Mouse (Mus musculus): Measurements from ENCODE around the gene Fbxo47. TPM values are rescaled to one million over a fixed set of nuclear protein-coding genes. Genes with fewer than 3 reads are reported as not detected.

The Fbxo47 gene
- polyA plus RNA-seq, 1 experiment from 2014 or later = 0.29 TPM

GRCm38 (mm10) chr11:97826414-97826813 is 57.5 kb downstream of the Fbxo47 start:
- Histone ChIP-seq H3K4me3 (ENCODE audit: low read depth, low read length) (no peak overlapping the region), H3K9me3 (ENCODE audit: control insufficient read depth, low read length) (no peaks in the 10 kb centered on the region), H3K27me3 (ENCODE audit: control insufficient read depth, insufficient read depth, low read length) (no peaks in the 10 kb centered on the region), H3K9ac (ENCODE audit: low read length) (no peak overlapping the region), H3K27ac (replicated peaks) (peak overlapping the region; percentile 61; the same call in 1 of the 2 replicates), H3K4me2 (replicated peaks; ENCODE audit: low read depth) (no peak overlapping the region), H3K4me1 (replicated peaks; ENCODE audit: control insufficient read depth, insufficient read depth) (no peaks in the 10 kb centered on the region), H3K36me3 (ENCODE audit: control insufficient read depth, insufficient read depth, low read length) (peaks cover 17% of the 10 kb centered on the region)
- ATAC-seq (ENCODE audit: low FRiP score, low TSS enrichment) (no peak), DNase-seq (ENCODE audit: low spot score) (no peak)
- no peak for TF ChIP-seq CTCF (IDR thresholded peaks at IDR 0.05; ENCODE audit: low read depth)
- no peak for TF ChIP-seq EP300 (optimal IDR thresholded peaks at IDR 0.05)
- WGBS = 48% methylated on average over 7 of the region's 7 CpGs

DNA sequence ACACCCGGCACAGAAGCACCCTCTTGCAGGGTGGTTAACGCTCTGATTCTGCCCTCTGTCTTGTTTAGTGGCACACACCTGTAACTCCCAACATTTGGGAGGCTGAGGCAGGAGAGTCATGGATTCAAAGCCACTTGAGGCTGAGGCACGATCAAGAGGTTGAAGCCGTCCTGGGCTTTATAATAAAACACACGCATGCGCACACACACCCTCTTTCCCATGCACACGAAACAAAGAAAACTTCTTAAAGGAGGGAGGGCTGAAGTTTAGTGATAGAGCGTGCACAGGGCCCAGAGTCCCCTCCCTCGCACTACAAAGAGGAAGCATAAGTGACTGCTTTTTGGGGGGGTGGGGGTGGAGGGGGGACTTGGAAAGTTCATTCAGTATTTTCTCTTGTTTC is 58.0 kb downstream of the Fbxo47 start:
- Histone ChIP-seq H3K27me3 (ENCODE audit: control insufficient read depth, insufficient read depth, low read length) (no peaks in the 10 kb centered on the region), H3K36me3 (ENCODE audit: control insufficient read depth, insufficient read depth, low read length) (peaks cover 19% of the 10 kb centered on the region), H3K27ac (replicated peaks) (peak overlapping the region; percentile 61; the same call in 1 of the 2 replicates), H3K4me2 (replicated peaks; ENCODE audit: low read depth) (no peak overlapping the region), H3K9me3 (ENCODE audit: control insufficient read depth, low read length) (no peaks in the 10 kb centered on the region), H3K4me1 (replicated peaks; ENCODE audit: control insufficient read depth, insufficient read depth) (no peaks in the 10 kb centered on the region), H3K4me3 (ENCODE audit: low read depth, low read length) (no peak overlapping the region), H3K9ac (ENCODE audit: low read length) (no peak overlapping the region)
- ATAC-seq (ENCODE audit: low FRiP score, low TSS enrichment) (no peak), DNase-seq (ENCODE audit: low spot score) (no peak)
- WGBS = 59% methylated on average over 9 of the region's 9 CpGs
- TF ChIP-seq EP300 (optimal IDR thresholded peaks at IDR 0.05) (no peak), CTCF (IDR thresholded peaks at IDR 0.05; ENCODE audit: low read depth) (no peak)

GRCm38 (mm10) chr11:97825295-97825694 is 58.7 kb downstream of the Fbxo47 start:
- Histone ChIP-seq H3K36me3 (ENCODE audit: control insufficient read depth, insufficient read depth, low read length) (peaks cover 19% of the 10 kb centered on the region), H3K9ac (ENCODE audit: low read length) (no peak overlapping the region), H3K4me3 (ENCODE audit: low read depth, low read length) (no peak overlapping the region), H3K4me1 (replicated peaks; ENCODE audit: control insufficient read depth, insufficient read depth) (no peaks in the 10 kb centered on the region), H3K27me3 (ENCODE audit: control insufficient read depth, insufficient read depth, low read length) (no peaks in the 10 kb centered on the region), H3K4me2 (replicated peaks; ENCODE audit: low read depth) (no peak overlapping the region), H3K9me3 (ENCODE audit: control insufficient read depth, low read length) (no peaks in the 10 kb centered on the region), H3K27ac (replicated peaks) (no peak overlapping the region)
- WGBS = 80% methylated on average over 10 of the region's 10 CpGs
- ATAC-seq (ENCODE audit: low FRiP score, low TSS enrichment) (no peak), DNase-seq (ENCODE audit: low spot score) (no peak)
- TF ChIP-seq EP300 (optimal IDR thresholded peaks at IDR 0.05) (no peak), CTCF (IDR thresholded peaks at IDR 0.05; ENCODE audit: low read depth) (no peak)

- Histone ChIP-seq H3K4me3 (ENCODE audit: low read depth, low read length) (no peak overlapping the region), H3K27ac (replicated peaks) (no peak overlapping the region), H3K27me3 (ENCODE audit: control insufficient read depth, insufficient read depth, low read length) (no peaks in the 10 kb centered on the region), H3K36me3 (ENCODE audit: control insufficient read depth, insufficient read depth, low read length) (peaks cover 19% of the 10 kb centered on the region), H3K4me1 (replicated peaks; ENCODE audit: control insufficient read depth, insufficient read depth) (no peaks in the 10 kb centered on the region), H3K9me3 (ENCODE audit: control insufficient read depth, low read length) (no peaks in the 10 kb centered on the region), H3K4me2 (replicated peaks; ENCODE audit: low read depth) (no peak overlapping the region), H3K9ac (ENCODE audit: low read length) (no peak overlapping the region)
- TF ChIP-seq CTCF (IDR thresholded peaks at IDR 0.05; ENCODE audit: low read depth) (no peak), EP300 (optimal IDR thresholded peaks at IDR 0.05) (no peak)
- WGBS = 66% methylated on average over 6 of the region's 6 CpGs
- no peak for ATAC-seq (ENCODE audit: low FRiP score, low TSS enrichment)
- DNase-seq (ENCODE audit: low spot score) = no peak
Observed at GRCm38 (mm10) chr11:97824895-97825294, 59.1 kb downstream of the Fbxo47 start.

DNA sequence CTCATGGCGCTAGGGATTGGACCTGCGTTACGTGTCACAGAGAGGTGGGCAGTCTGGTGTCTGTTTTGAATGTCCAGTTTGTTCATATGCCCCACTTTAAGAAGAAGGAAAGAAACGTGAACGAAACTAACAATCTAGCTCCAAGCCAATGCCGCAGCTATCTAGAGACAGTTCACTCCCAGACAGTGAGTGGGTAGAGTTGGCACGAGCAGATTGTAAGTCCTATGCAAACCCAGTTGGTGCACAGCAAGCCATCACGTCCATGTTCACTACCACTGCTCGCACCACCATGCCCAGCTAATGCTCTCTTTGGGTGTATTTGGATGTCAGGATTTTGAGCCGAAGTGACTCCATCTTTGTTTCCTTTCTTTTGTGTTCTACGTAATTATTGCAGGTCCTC is 59.8 kb downstream of the Fbxo47 start:
- no peak overlapping the region for H3K4me2 ChIP-seq (replicated peaks; ENCODE audit: low read depth)
- H3K27me3 ChIP-seq (ENCODE audit: control insufficient read depth, insufficient read depth, low read length) = no peaks in the 10 kb centered on the region
- TF ChIP-seq EP300 (optimal IDR thresholded peaks at IDR 0.05) (no peak), CTCF (IDR thresholded peaks at IDR 0.05; ENCODE audit: low read depth) (no peak)
- 95% methylated on average over 11 of the region's 11 CpGs for WGBS
- H3K4me3 ChIP-seq (ENCODE audit: low read depth, low read length) = no peak overlapping the region
- ATAC-seq (ENCODE audit: low FRiP score, low TSS enrichment) = no peak
- H3K27ac ChIP-seq (replicated peaks) = no peak overlapping the region
- no peaks in the 10 kb centered on the region for H3K9me3 ChIP-seq (ENCODE audit: control insufficient read depth, low read length)
- H3K4me1 ChIP-seq (replicated peaks; ENCODE audit: control insufficient read depth, insufficient read depth) = no peaks in the 10 kb centered on the region
- no peak overlapping the region for H3K9ac ChIP-seq (ENCODE audit: low read length)
- no peak for DNase-seq (ENCODE audit: low spot score)
- H3K36me3 ChIP-seq (ENCODE audit: control insufficient read depth, insufficient read depth, low read length) = peaks cover 19% of the 10 kb centered on the region

DNA sequence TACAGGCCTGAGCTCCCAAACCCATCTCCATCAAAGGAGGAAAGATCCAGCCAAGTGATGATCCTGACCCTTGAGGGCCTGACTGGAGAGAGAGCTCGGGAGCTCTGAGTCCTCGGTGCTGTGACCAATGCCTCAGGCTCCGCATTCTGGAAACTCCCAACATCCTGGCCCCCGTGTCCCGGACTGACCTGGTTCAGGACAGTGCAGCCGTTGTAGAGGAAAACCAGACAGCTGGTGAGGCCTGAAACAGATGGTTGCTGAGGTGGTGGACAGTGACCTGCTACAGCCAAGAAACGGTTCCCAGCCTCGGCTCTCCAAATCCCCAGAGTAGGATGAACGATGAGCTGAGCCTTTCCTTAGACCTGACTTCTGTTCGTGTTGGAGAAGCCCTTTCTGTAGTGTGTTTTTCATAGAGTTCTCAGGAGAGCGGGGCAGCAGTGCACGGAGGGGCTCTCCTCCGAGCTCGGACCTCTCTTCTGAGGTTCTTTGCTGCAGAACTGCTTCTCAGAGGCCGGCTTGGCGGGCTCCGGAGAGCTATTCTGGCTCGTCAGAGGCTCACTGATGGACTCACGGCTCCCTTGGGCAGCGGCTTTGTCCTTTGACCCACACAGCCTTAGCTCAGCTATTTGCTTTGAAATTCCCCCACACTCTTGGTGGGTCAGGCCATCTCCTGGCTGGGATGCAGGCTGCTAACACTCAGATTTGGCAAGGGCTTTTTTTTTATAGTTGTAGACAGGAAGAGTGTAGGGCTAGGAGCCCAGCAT is 60.9 kb downstream of the Fbxo47 start:
- H3K4me3 ChIP-seq (ENCODE audit: low read depth, low read length) = no peak overlapping the region
- WGBS = 70% methylated on average over 20 of the region's 20 CpGs

More for the DNA sequence above, 60.9 kb downstream of the Fbxo47 start:
- TF ChIP-seq CTCF (IDR thresholded peaks at IDR 0.05; ENCODE audit: low read depth) (no peak), EP300 (optimal IDR thresholded peaks at IDR 0.05) (no peak)
- peaks cover 1% of the 10 kb centered on the region for H3K4me1 ChIP-seq (replicated peaks; ENCODE audit: control insufficient read depth, insufficient read depth)
- H3K27me3 ChIP-seq (ENCODE audit: control insufficient read depth, insufficient read depth, low read length) = no peaks in the 10 kb centered on the region
- ATAC-seq (ENCODE audit: low FRiP score, low TSS enrichment) (no peak), DNase-seq (ENCODE audit: low spot score) (no peak)
- peaks cover 19% of the 10 kb centered on the region for H3K36me3 ChIP-seq (ENCODE audit: control insufficient read depth, insufficient read depth, low read length)
- no peak overlapping the region for H3K27ac ChIP-seq (replicated peaks)
- no peak overlapping the region for H3K9ac ChIP-seq (ENCODE audit: low read length)
- no peak overlapping the region for H3K4me2 ChIP-seq (replicated peaks; ENCODE audit: low read depth)
- H3K9me3 ChIP-seq (ENCODE audit: control insufficient read depth, low read length) = no peaks in the 10 kb centered on the region
